Mouse (Mus musculus): ENCODE data around the gene Cxcl5.

DNA sequence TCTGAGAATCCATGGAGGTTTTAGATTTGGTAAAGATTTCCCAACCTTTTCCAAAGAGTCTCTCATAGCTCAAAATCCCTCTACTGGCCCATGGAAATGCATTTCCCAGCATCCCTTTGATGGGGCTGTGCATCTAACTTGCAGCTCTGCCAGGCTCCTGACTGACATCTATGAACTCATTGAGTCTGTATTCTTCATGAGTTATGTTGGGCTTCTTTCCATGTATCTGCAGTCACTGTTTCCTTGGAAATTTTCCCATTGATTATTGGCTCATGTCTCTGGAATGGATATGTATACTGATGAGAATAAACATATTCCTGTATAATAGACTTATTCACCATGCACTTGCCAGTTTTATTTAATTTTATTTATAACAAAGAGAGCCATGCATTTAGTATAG is 46.9 kb downstream of the Cxcl5 start:
- TF ChIP-seq TCF12 (IDR thresholded peaks at IDR 0.05; ENCODE audit: insufficient read depth, poor library complexity, severe bottlenecking) (no peak), POLR2A (IDR thresholded peaks at IDR 0.05; ENCODE audit: insufficient read length, low read depth) (no peak), MYOG (IDR thresholded peaks at IDR 0.05; ENCODE audit: control insufficient read depth in 1 of 3, insufficient read depth in 1 of 3, insufficient read length in 2 of 3, low read depth in 2 of 3) (no peak), MYOD1 (IDR thresholded peaks at IDR 0.05; ENCODE audit: control insufficient read depth in 1 of 3, insufficient read length in 2 of 3, low read depth in 2 of 3) (no peak), SRF (IDR thresholded peaks at IDR 0.05; ENCODE audit: control insufficient read depth, insufficient read length, low read depth) (no peak), E2F4 (IDR thresholded peaks at IDR 0.05; ENCODE audit: insufficient read depth) (no peak), MAX (IDR thresholded peaks at IDR 0.05; ENCODE audit: low read depth) (no peak), POLR2AphosphoS2 (IDR thresholded peaks at IDR 0.05; ENCODE audit: insufficient read length, low read depth) (no peak), TCF3 (IDR thresholded peaks at IDR 0.05; ENCODE audit: insufficient read length, low read depth) (no peak), USF1 (IDR thresholded peaks at IDR 0.05; ENCODE audit: low read depth) (no peak), CEBPB (IDR thresholded peaks at IDR 0.05; ENCODE audit: insufficient read depth, poor library complexity, severe bottlenecking) (no peak), REST (IDR thresholded peaks at IDR 0.05; ENCODE audit: insufficient read depth, insufficient read length) (no peak)
